Mouse (Mus musculus) liver, embryonic 11.5 days (tissue): ENCODE measurements at regions not wholly inside any gene's neighbourhood (a gene's known extent, or its start where the extent isn't known, plus 50 kb on each side); places are given as distances from the start of the nearest gene placed in this dataset.

ENCODE experiments used
- ATAC-seq: fragments of 200-750 bp; cut with Nextera tagmentation; replicated peaks from 2 replicates; pipeline ENCODE4 v1.8.0; 2017; ENCODE audit warnings: moderate number of reproducible peaks, mild to moderate bottlenecking, moderate TSS enrichment, moderate library complexity; ENCODE audit not compliant: low FRiP score
- DNase-seq: peaks from one replicate; pipeline ENCODE4 v3.0.0-alpha.2; 2017; ENCODE audit warnings: low spot score
- H3K27ac ChIP-seq: fragments of 300-500 bp; sonication (generic); 2 replicates; pipeline ENCODE4 v1.5.1; 2014; ENCODE audit warnings: mild to moderate bottlenecking, low read depth, low read length, control low read depth
- H3K27me3 ChIP-seq: fragments of 300-500 bp; sonication (generic); replicated peaks from 2 replicates; pipeline ENCODE4 v1.6.1; 2014; ENCODE audit warnings: low read length, mixed read lengths; ENCODE audit not compliant: control insufficient read depth, insufficient read depth
- H3K36me3 ChIP-seq: fragments of 300-500 bp; sonication (generic); 2 replicates; pipeline ENCODE4 v1.6.1; 2014; ENCODE audit warnings: mild to moderate bottlenecking, low read length, moderate library complexity, mixed read lengths; ENCODE audit not compliant: control insufficient read depth, insufficient read depth
- H3K4me1 ChIP-seq: fragments of 300-500 bp; sonication (generic); replicated peaks from 2 replicates; pipeline ENCODE4 v1.6.1; 2014; ENCODE audit warnings: low read length, mixed read lengths; ENCODE audit not compliant: control insufficient read depth, insufficient read depth
- H3K4me2 ChIP-seq: fragments of 300-500 bp; sonication (generic); 2 replicates; pipeline ENCODE4 v1.6.1; 2014; ENCODE audit warnings: mild to moderate bottlenecking, control low read depth, moderate library complexity
- H3K4me3 ChIP-seq: fragments of 300-500 bp; sonication (generic); 2 replicates; pipeline ENCODE4 v1.5.1; 2014; ENCODE audit warnings: low read depth, low read length, control low read depth
- H3K9ac ChIP-seq: fragments of 300-500 bp; sonication (generic); 2 replicates; pipeline ENCODE4 v1.6.1; 2014; ENCODE audit warnings: low read depth, low read length, control low read depth
- H3K9me3 ChIP-seq: fragments of 300-500 bp; sonication (generic); 2 replicates; pipeline ENCODE4 v1.6.1; 2016; ENCODE audit warnings: low read length, inconsistent platforms, mixed read lengths; ENCODE audit not compliant: control insufficient read depth
- WGBS: fragments of 180-500 bp; shearing (Covaris S2); extraction: QIAGEN DNeasy Blood & Tissue Kit; methylation state at CpG from one replicate; pipeline ENCODE4 v1.1.7; 2014; 5-methylcytosine and 5-hydroxymethylcytosine counted together

- Histone ChIP-seq H3K27ac (no peak overlapping the region), H3K9me3 (no peaks in the 10 kb centered on the region), H3K4me3 (no peak overlapping the region), H3K4me1 (no peaks in the 10 kb centered on the region), H3K9ac (no peak overlapping the region), H3K36me3 (no peaks in the 10 kb centered on the region), H3K4me2 (no peak overlapping the region), H3K27me3 (no peaks in the 10 kb centered on the region)
- DNase-seq (no peak), ATAC-seq (no peak)
- 86% methylated on average over 1 of the region's 1 CpGs for WGBS
These were observed 454.2 kb downstream of the Gja1 start for GRCm38 (mm10) chr10:56831331-56831730.

DNA sequence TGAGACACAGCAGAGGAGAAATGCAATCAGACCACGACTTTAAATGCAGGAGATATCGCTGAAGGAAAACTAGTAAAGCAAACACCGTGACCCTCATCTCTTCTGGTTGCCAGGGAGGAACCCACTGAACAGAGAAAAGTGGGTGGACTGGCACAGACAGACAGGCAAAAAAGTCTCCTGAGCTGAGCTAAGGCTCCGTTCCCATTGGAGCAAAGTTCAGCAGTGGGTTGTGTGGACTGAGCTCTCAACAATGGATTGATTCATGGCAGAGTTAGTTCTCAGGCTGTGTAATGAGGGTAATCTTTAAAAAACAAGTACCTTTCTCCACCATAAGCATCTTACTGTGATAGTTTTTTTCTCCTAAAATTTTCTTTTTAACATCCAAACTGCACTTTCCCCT, 454.8 kb downstream of the Gja1 start:
- H3K36me3 ChIP-seq = no peaks in the 10 kb centered on the region
- 84% methylated on average over 4 of the region's 4 CpGs for WGBS
- no peak overlapping the region for H3K27ac ChIP-seq
- H3K9me3 ChIP-seq = no peaks in the 10 kb centered on the region
- no peak overlapping the region for H3K9ac ChIP-seq
- H3K27me3 ChIP-seq = no peaks in the 10 kb centered on the region
- no peak overlapping the region for H3K4me2 ChIP-seq
- ATAC-seq (no peak), DNase-seq (no peak)
- H3K4me1 ChIP-seq = no peaks in the 10 kb centered on the region
- no peak overlapping the region for H3K4me3 ChIP-seq

- ATAC-seq = no peak
- H3K27ac ChIP-seq = no peak overlapping the region
- H3K4me1 ChIP-seq = no peaks in the 10 kb centered on the region
- WGBS = 85% methylated on average over 4 of the region's 4 CpGs
- no peaks in the 10 kb centered on the region for H3K9me3 ChIP-seq
- no peak overlapping the region for H3K4me2 ChIP-seq
- H3K36me3 ChIP-seq = no peaks in the 10 kb centered on the region
- no peak overlapping the region for H3K9ac ChIP-seq
- H3K4me3 ChIP-seq = no peak overlapping the region
- no peak for DNase-seq
- H3K27me3 ChIP-seq = no peaks in the 10 kb centered on the region
These were observed 459.0 kb downstream of the Gja1 start for GRCm38 (mm10) chr10:56836130-56836529.

GRCm38 (mm10) chr10:56839006-56839495, 461.9 kb downstream of the Gja1 start:
- Histone ChIP-seq H3K36me3 (no peaks in the 10 kb centered on the region), H3K4me2 (no peak overlapping the region), H3K9ac (no peak overlapping the region), H3K4me1 (no peaks in the 10 kb centered on the region), H3K9me3 (no peaks in the 10 kb centered on the region), H3K27ac (no peak overlapping the region), H3K27me3 (no peaks in the 10 kb centered on the region), H3K4me3 (no peak overlapping the region)
- WGBS = 69% methylated on average over 9 of the region's 9 CpGs
- DNase-seq (no peak), ATAC-seq (no peak)

GRCm38 (mm10) chr10:56839545-56839944, 462.4 kb downstream of the Gja1 start:
- Histone ChIP-seq H3K4me3 (no peak overlapping the region), H3K9me3 (no peaks in the 10 kb centered on the region)
- ATAC-seq = no peak

DNA sequence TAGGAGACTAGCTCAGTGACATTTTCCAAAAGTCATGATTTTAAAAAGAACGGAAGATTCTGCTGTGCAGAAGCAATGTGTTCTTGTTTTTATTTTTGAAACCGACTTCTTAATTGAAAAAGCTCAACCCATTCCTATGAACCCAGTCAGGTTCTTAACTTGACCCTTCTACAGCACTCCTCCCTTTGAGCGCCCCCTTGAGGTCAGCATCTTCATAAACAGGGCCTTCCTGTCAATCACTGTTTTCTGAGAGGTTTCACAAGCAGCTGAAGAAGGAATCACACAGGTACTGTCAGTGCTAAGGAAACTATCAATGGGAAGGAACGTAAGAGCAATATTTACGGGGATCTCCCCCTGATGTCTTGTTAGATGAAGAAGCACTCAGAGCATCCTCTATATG, 463.6 kb downstream of the Gja1 start:
- 64% methylated on average over 5 of the region's 5 CpGs for WGBS
- no peaks in the 10 kb centered on the region for H3K36me3 ChIP-seq
- no peak for ATAC-seq
- no peak overlapping the region for H3K4me2 ChIP-seq
- no peak overlapping the region for H3K9ac ChIP-seq
- H3K4me3 ChIP-seq = no peak overlapping the region
- no peaks in the 10 kb centered on the region for H3K9me3 ChIP-seq
- no peaks in the 10 kb centered on the region for H3K4me1 ChIP-seq
- DNase-seq = no peak
- no peaks in the 10 kb centered on the region for H3K27me3 ChIP-seq
- H3K27ac ChIP-seq = no peak overlapping the region

More at GRCm38 (mm10) chr10:56839545-56839944, 462.4 kb downstream of the Gja1 start:
- Histone ChIP-seq H3K4me2 (no peak overlapping the region), H3K9ac (no peak overlapping the region), H3K27me3 (no peaks in the 10 kb centered on the region), H3K27ac (no peak overlapping the region), H3K4me1 (no peaks in the 10 kb centered on the region), H3K36me3 (no peaks in the 10 kb centered on the region)
- no peak for DNase-seq
- WGBS = 51% methylated on average over 2 of the region's 2 CpGs

- Histone ChIP-seq H3K4me3 (no peak overlapping the region), H3K9ac (no peak overlapping the region), H3K4me2 (no peak overlapping the region), H3K27me3 (no peaks in the 10 kb centered on the region), H3K4me1 (no peaks in the 10 kb centered on the region), H3K9me3 (no peaks in the 10 kb centered on the region), H3K27ac (no peak overlapping the region), H3K36me3 (no peaks in the 10 kb centered on the region)
- no peak for ATAC-seq
- DNase-seq = no peak
- WGBS = 85% methylated on average over 8 of the region's 8 CpGs
These were observed 464.4 kb downstream of the Gja1 start for GRCm38 (mm10) chr10:56841486-56841885.

- 74% methylated on average over 1 of the region's 1 CpGs for WGBS
- no peaks in the 10 kb centered on the region for H3K36me3 ChIP-seq
- ATAC-seq = no peak
These were observed 464.8 kb downstream of the Gja1 start for GRCm38 (mm10) chr10:56841973-56842372.

DNA sequence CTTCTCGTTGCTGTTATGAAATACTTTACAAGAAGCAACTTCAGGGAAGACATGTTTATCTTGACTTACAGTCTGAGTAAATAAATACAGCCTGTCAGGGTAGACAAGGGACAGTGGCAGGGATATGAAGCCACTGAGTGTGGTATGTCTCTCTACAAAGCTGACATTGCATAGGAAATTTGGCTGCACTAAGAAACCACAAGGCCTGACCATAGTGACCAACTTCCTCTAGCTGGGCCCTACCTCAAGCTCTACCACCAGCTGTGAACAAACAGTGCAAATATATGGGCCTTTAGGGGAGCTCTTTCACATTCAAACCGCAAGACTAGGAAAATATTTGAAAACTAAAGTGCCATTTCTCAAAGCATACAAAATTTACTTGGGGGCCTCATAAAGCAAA, 475.4 kb downstream of the Gja1 start:
- WGBS = 38% methylated on average over 2 of the region's 2 CpGs
- DNase-seq = no peak
- Histone ChIP-seq H3K9me3 (no peaks in the 10 kb centered on the region), H3K4me2 (no peak overlapping the region), H3K9ac (no peak overlapping the region), H3K4me1 (no peaks in the 10 kb centered on the region), H3K4me3 (no peak overlapping the region), H3K27me3 (no peaks in the 10 kb centered on the region), H3K36me3 (no peaks in the 10 kb centered on the region), H3K27ac (no peak overlapping the region)
- ATAC-seq = no peak

More at GRCm38 (mm10) chr10:56841973-56842372, 464.8 kb downstream of the Gja1 start:
- no peak for DNase-seq
- Histone ChIP-seq H3K4me3 (no peak overlapping the region), H3K9me3 (no peaks in the 10 kb centered on the region), H3K4me2 (no peak overlapping the region), H3K27me3 (no peaks in the 10 kb centered on the region), H3K9ac (no peak overlapping the region), H3K4me1 (no peaks in the 10 kb centered on the region), H3K27ac (no peak overlapping the region)
